Mouse (Mus musculus): ENCODE measurements at regions not wholly inside any gene's neighbourhood (a gene's known extent, or its start where the extent isn't known, plus 50 kb on each side); places are given as distances from the start of the nearest gene placed in this dataset.

DNA sequence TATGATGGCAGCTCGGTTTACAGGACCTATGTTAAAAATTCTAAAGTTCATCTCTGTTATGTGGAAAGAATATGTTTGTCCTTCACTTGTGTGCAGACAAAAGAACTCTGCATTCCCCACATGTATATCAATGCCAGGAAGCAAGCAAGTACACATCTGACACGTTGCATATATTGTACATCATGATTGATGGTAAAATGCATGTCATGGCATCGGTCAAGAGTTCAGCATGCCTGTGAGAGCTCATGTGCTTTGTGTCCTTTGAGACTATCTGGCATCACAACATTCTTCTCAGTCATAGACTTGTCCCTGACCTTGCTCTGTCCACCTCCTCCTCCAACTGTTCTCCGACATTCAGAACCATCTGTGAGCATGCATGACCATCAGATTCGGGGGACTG is 465.6 kb upstream of the N6amt1 start:
- H3K27me3 ChIP-seq (replicated peaks) = no peaks in the 10 kb centered on the region
- DNase-seq (ENCODE audit: extremely low read depth) = no peak
- dilution Hi-C loops (cut with MboI; ENCODE audit: extremely low pct_ligation_motif_present, extremely low pct_unique_long_range_greater_than_20kb, low sequenced_read_pairs) (no loop called here), in situ Hi-C loops (cut with MboI; ENCODE audit: low pct_ligation_motif_present, low pct_unique_long_range_greater_than_20kb, low sequenced_read_pairs) (loop anchor here (10.0 kb wide), 1 partner anchor 1084 kb away; the partner anchor contains the start of gene Adamts1)
- H3K4me2 ChIP-seq (ENCODE audit: insufficient read depth, low read depth, poor library complexity, severe bottlenecking) = no peak overlapping the region
- no peak for TF ChIP-seq HCFC1 (IDR thresholded peaks at IDR 0.05; ENCODE audit: low read depth, low read length)
- no peak for TF ChIP-seq POLR2AphosphoS2 (IDR thresholded peaks at IDR 0.05; ENCODE audit: low read depth, low read length)
- no peak for TF ChIP-seq USF2 (conservative IDR thresholded peaks at IDR 0.05; ENCODE audit: low read depth, low read length)
- TF ChIP-seq CHD2 (IDR thresholded peaks at IDR 0.05; ENCODE audit: low read length) = no peak
- no peak for TF ChIP-seq NRF1 (IDR thresholded peaks at IDR 0.05; ENCODE audit: low read depth, low read length)
- TF ChIP-seq KAT2A (IDR thresholded peaks at IDR 0.05; ENCODE audit: insufficient replicate concordance, low read length) = no peak
- TF ChIP-seq ETS1 (conservative IDR thresholded peaks at IDR 0.05; ENCODE audit: low read depth, low read length) = no peak
- no peak for TF ChIP-seq SIN3A (IDR thresholded peaks at IDR 0.05; ENCODE audit: low read length)
- TF ChIP-seq ZMIZ1 (IDR thresholded peaks at IDR 0.05; ENCODE audit: low read depth, low read length) = no peak
- no peaks in the 10 kb centered on the region for H3K79me2 ChIP-seq (replicated peaks; ENCODE audit: control insufficient read depth, extremely low read depth, insufficient read depth, poor library complexity, severe bottlenecking)
- H3K9me3 ChIP-seq (replicated peaks; ENCODE audit: low read length) = no peaks in the 10 kb centered on the region
- H3K4me1 ChIP-seq (ENCODE audit: control insufficient read depth in 1 of 2, insufficient read depth in 2 of 2) = no peaks in the 10 kb centered on the region
- H3K36me3 ChIP-seq (replicated peaks in 1 of 2; ENCODE audit: control insufficient read depth in 1 of 2, insufficient read depth in 1 of 2, low read length in 1 of 2) = no peaks in the 10 kb centered on the region
- H3K9ac ChIP-seq (ENCODE audit: insufficient read depth, low read depth) = no peak overlapping the region
- H3K4me3 ChIP-seq (replicated peaks in 1 of 3; ENCODE audit: low read depth in 2 of 3, low read length in 2 of 3, poor library complexity in 1 of 3) = no peak overlapping the region
- H3K27ac ChIP-seq (ENCODE audit: insufficient read depth, low read depth) = no peak overlapping the region

DNA sequence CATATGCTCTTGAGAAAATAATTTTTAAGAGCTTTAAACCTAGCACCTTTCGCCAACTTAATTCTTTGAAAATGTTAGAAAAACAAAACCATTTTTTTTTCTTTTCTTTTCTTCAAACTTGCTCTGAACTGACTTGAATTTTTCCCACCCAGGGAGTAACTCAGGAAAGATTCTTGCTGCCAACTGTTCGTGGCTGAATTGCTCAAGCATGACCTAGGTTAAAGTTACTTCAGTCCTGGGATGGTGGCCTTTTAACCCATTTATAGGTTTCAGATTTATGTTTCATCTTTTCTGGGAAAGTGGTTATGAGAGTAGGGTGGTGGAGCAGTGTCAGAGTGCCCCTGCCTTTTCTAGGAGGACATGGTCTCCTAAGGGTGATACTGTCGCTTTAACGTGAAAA is 466.4 kb upstream of the N6amt1 start:
- Histone ChIP-seq H3K4me2 (ENCODE audit: insufficient read depth, low read depth, poor library complexity, severe bottlenecking) (no peak overlapping the region), H3K4me3 (replicated peaks in 1 of 3; ENCODE audit: low read depth in 2 of 3, low read length in 2 of 3, poor library complexity in 1 of 3) (no peak overlapping the region), H3K27me3 (replicated peaks) (no peaks in the 10 kb centered on the region), H3K27ac (ENCODE audit: insufficient read depth, low read depth) (no peak overlapping the region), H3K79me2 (replicated peaks; ENCODE audit: control insufficient read depth, extremely low read depth, insufficient read depth, poor library complexity, severe bottlenecking) (no peaks in the 10 kb centered on the region), H3K4me1 (ENCODE audit: control insufficient read depth in 1 of 2, insufficient read depth in 2 of 2) (no peaks in the 10 kb centered on the region), H3K9me3 (replicated peaks; ENCODE audit: low read length) (no peaks in the 10 kb centered on the region), H3K9ac (ENCODE audit: insufficient read depth, low read depth) (no peak overlapping the region), H3K36me3 (replicated peaks in 1 of 2; ENCODE audit: control insufficient read depth in 1 of 2, insufficient read depth in 1 of 2, low read length in 1 of 2) (no peaks in the 10 kb centered on the region)
- no peak for DNase-seq (ENCODE audit: extremely low read depth)
- dilution Hi-C loops (cut with MboI; ENCODE audit: extremely low pct_ligation_motif_present, extremely low pct_unique_long_range_greater_than_20kb, low sequenced_read_pairs) = no loop called here
- TF ChIP-seq MYC (IDR thresholded peaks at IDR 0.05; ENCODE audit: low read depth, low read length) = no peak
- no peak for TF ChIP-seq TBP (conservative IDR thresholded peaks at IDR 0.05; ENCODE audit: low read depth, low read length)
- no peak for TF ChIP-seq NRF1 (IDR thresholded peaks at IDR 0.05; ENCODE audit: low read depth, low read length)
- TF ChIP-seq PAX5 (IDR thresholded peaks at IDR 0.05; ENCODE audit: low read length) = no peak
- no peak for TF ChIP-seq ETS1 (conservative IDR thresholded peaks at IDR 0.05; ENCODE audit: low read depth, low read length)
- no peak for TF ChIP-seq ZC3H11A (IDR thresholded peaks at IDR 0.05; ENCODE audit: low read depth, low read length)
- no peak for TF ChIP-seq USF2 (conservative IDR thresholded peaks at IDR 0.05; ENCODE audit: low read depth, low read length)
- TF ChIP-seq UBTF (IDR thresholded peaks at IDR 0.05; ENCODE audit: low read depth, low read length) = no peak
- no peak for TF ChIP-seq JUN (IDR thresholded peaks at IDR 0.05; ENCODE audit: insufficient read depth, low read depth, low read length)
- no peak for TF ChIP-seq BHLHE40 (IDR thresholded peaks at IDR 0.05; ENCODE audit: low read depth, low read length)
- TF ChIP-seq TCF12 (IDR thresholded peaks at IDR 0.05; ENCODE audit: low read depth, low read length) = no peak
- no peak for TF ChIP-seq CTCF (conservative IDR thresholded peaks at IDR 0.05 in 1 of 2, IDR thresholded peaks at IDR 0.05 in 1 of 2; ENCODE audit: low read depth in 2 of 2, low read length in 2 of 2)
- no peak for TF ChIP-seq ZKSCAN1 (IDR thresholded peaks at IDR 0.05; ENCODE audit: borderline replicate concordance, low read depth, low read length)
- TF ChIP-seq ZMIZ1 (IDR thresholded peaks at IDR 0.05; ENCODE audit: low read depth, low read length) = no peak
- no peak for TF ChIP-seq GABPA (IDR thresholded peaks at IDR 0.05; ENCODE audit: insufficient replicate concordance, low read depth, low read length)
- no peak for TF ChIP-seq JUND (conservative IDR thresholded peaks at IDR 0.05; ENCODE audit: low read depth, low read length)
- TF ChIP-seq IRF4 (IDR thresholded peaks at IDR 0.05; ENCODE audit: low read depth, low read length) = no peak
- no peak for TF ChIP-seq MXI1 (IDR thresholded peaks at IDR 0.05; ENCODE audit: low read depth, low read length)
- in situ Hi-C loops (cut with MboI; ENCODE audit: low pct_ligation_motif_present, low pct_unique_long_range_greater_than_20kb, low sequenced_read_pairs) = loop anchor here (10.0 kb wide), 1 partner anchor 1083 kb away; the partner anchor contains the start of gene Adamts1

All from CH12.LX (cell line).